Mouse (Mus musculus): ENCODE results near the gene Adprhl1. TPM values are rescaled to one million over a fixed set of nuclear protein-coding genes. Genes with fewer than 3 reads are reported as not detected.
A peak's percentile ranks its signal among the peaks of the same experiment; 100 is the strongest.

The Adprhl1 gene
- 0.64 and 1.0 TPM in 2 replicates for polyA plus RNA-seq (2014; fragmentation: Nextera tagmentation; extraction: Ambion mirVana)

GRCm38 (mm10) chr8:13254019-13254418 is at the start of gene Adprhl1:
Gene Adprhl1 (minus strand): TSS chr8:13254162.
- Histone ChIP-seq H3K9me3 (ENCODE audit: control insufficient read depth, low read length) (no peaks in the 10 kb centered on the region), H3K4me1 (ENCODE audit: control insufficient read depth, insufficient read depth, low read length) (no peaks in the 10 kb centered on the region), H3K9ac (replicated peaks; ENCODE audit: low read depth, low read length) (no peak within 1 kb of the TSS), H3K4me3 (ENCODE audit: low read depth, low read length) (no peak within 1 kb of the TSS), H3K4me2 (ENCODE audit: low read depth, low read length) (no peak within 1 kb of the TSS), H3K27me3 (ENCODE audit: control insufficient read depth, insufficient read depth, low read length) (no peaks in the 10 kb centered on the region), H3K36me3 (ENCODE audit: control insufficient read depth, insufficient read depth, low read length) (peaks cover 24% of the 10 kb centered on the region), H3K27ac (ENCODE audit: low read depth, low read length) (no peak within 1 kb of the TSS)
- peak; percentile 69; the same call in 1 of the 2 replicates for ATAC-seq (ENCODE audit: low read depth)
- WGBS = 36% methylated on average over 8 of the region's 8 CpGs

- no peak overlapping the region for H3K27ac ChIP-seq (ENCODE audit: low read depth, low read length)
- H3K4me3 ChIP-seq (ENCODE audit: low read depth, low read length) = no peak overlapping the region
- H3K9me3 ChIP-seq (ENCODE audit: control insufficient read depth, low read length) = no peaks in the 10 kb centered on the region
- no peak for ATAC-seq (ENCODE audit: low read depth)
- H3K27me3 ChIP-seq (ENCODE audit: control insufficient read depth, insufficient read depth, low read length) = no peaks in the 10 kb centered on the region
- no peak overlapping the region for H3K9ac ChIP-seq (replicated peaks; ENCODE audit: low read depth, low read length)
- H3K4me1 ChIP-seq (ENCODE audit: control insufficient read depth, insufficient read depth, low read length) = no peaks in the 10 kb centered on the region
- H3K4me2 ChIP-seq (ENCODE audit: low read depth, low read length) = no peak overlapping the region
- H3K36me3 ChIP-seq (ENCODE audit: control insufficient read depth, insufficient read depth, low read length) = peaks cover 48% of the 10 kb centered on the region
- 97% methylated on average over 7 of the region's 7 CpGs for WGBS
Observed at GRCm38 (mm10) chr8:13301036-13301435, 47.1 kb upstream of the Adprhl1 start.

GRCm38 (mm10) chr8:13299571-13299970 is 45.6 kb upstream of the Adprhl1 start:
- H3K27ac ChIP-seq (ENCODE audit: low read depth, low read length) = no peak overlapping the region
- H3K4me3 ChIP-seq (ENCODE audit: low read depth, low read length) = no peak overlapping the region
- no peaks in the 10 kb centered on the region for H3K27me3 ChIP-seq (ENCODE audit: control insufficient read depth, insufficient read depth, low read length)
- no peak overlapping the region for H3K9ac ChIP-seq (replicated peaks; ENCODE audit: low read depth, low read length)
- H3K4me1 ChIP-seq (ENCODE audit: control insufficient read depth, insufficient read depth, low read length) = no peaks in the 10 kb centered on the region
- H3K4me2 ChIP-seq (ENCODE audit: low read depth, low read length) = no peak overlapping the region
- H3K36me3 ChIP-seq (ENCODE audit: control insufficient read depth, insufficient read depth, low read length) = peaks cover 49% of the 10 kb centered on the region
- no peaks in the 10 kb centered on the region for H3K9me3 ChIP-seq (ENCODE audit: control insufficient read depth, low read length)
- ATAC-seq (ENCODE audit: low read depth) = no peak
- WGBS = 97% methylated on average over 8 of the region's 8 CpGs

- Histone ChIP-seq H3K27ac (ENCODE audit: low read depth, low read length) (no peak overlapping the region), H3K4me3 (ENCODE audit: low read depth, low read length) (no peak overlapping the region), H3K36me3 (ENCODE audit: control insufficient read depth, insufficient read depth, low read length) (peaks cover 36% of the 10 kb centered on the region), H3K9ac (replicated peaks; ENCODE audit: low read depth, low read length) (no peak overlapping the region), H3K27me3 (ENCODE audit: control insufficient read depth, insufficient read depth, low read length) (no peaks in the 10 kb centered on the region), H3K4me1 (ENCODE audit: control insufficient read depth, insufficient read depth, low read length) (peaks cover 1% of the 10 kb centered on the region), H3K4me2 (ENCODE audit: low read depth, low read length) (no peak overlapping the region), H3K9me3 (ENCODE audit: control insufficient read depth, low read length) (no peaks in the 10 kb centered on the region)
- WGBS = 96% methylated on average over 9 of the region's 9 CpGs
- no peak for ATAC-seq (ENCODE audit: low read depth)
Observed at GRCm38 (mm10) chr8:13293677-13294470, 39.9 kb upstream of the Adprhl1 start.

DNA sequence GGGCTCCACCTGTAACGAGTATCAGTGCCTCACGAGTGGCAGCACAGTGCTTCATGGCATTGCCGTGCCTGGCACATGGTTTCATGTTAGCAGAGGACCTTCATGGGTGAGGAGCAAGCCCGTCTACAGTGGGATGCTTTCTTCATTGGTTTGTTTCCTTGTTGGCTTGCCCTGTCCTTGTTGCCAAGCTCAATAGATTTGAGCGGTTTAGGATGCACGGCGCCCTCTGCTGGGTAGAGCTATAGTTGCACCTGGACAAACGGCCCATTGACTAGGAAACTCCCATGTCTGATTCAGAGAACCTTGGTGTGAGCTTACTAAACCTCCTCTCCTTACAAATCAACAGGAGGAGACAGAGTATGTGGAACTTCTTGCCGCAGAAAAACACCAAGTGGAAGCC is 38.4 kb upstream of the Adprhl1 start:
- Histone ChIP-seq H3K4me2 (ENCODE audit: low read depth, low read length) (no peak overlapping the region), H3K9ac (replicated peaks; ENCODE audit: low read depth, low read length) (no peak overlapping the region), H3K27me3 (ENCODE audit: control insufficient read depth, insufficient read depth, low read length) (no peaks in the 10 kb centered on the region), H3K4me1 (ENCODE audit: control insufficient read depth, insufficient read depth, low read length) (peaks cover 3% of the 10 kb centered on the region), H3K27ac (ENCODE audit: low read depth, low read length) (no peak overlapping the region), H3K9me3 (ENCODE audit: control insufficient read depth, low read length) (no peaks in the 10 kb centered on the region), H3K36me3 (ENCODE audit: control insufficient read depth, insufficient read depth, low read length) (peaks cover 34% of the 10 kb centered on the region), H3K4me3 (ENCODE audit: low read depth, low read length) (no peak overlapping the region)
- 35% methylated on average over 9 of the region's 9 CpGs for WGBS
- no peak for ATAC-seq (ENCODE audit: low read depth)

DNA sequence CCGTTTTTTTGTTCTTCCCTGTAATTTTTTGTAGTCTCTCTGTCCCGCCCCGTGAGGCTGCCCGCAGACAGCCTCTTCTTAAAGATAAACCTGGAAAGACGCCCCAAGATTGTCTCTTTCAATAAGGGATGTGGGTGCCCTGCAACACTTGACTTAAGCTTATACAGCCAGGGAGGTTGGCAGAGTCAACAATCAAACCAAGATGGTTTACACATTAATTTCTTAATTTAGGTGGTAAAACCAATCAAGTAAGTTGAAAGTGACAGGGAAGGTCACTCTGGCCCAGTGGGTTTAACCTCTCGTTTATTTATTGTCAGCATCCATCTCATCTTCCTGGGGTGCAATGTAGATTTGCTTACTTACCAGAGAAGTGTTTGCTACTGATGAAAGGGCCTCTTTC is 34.7 kb upstream of the Adprhl1 start:
- Histone ChIP-seq H3K4me3 (ENCODE audit: low read depth, low read length) (peak overlapping the region; percentile 91), H3K9me3 (ENCODE audit: control insufficient read depth, low read length) (no peaks in the 10 kb centered on the region), H3K4me1 (ENCODE audit: control insufficient read depth, insufficient read depth, low read length) (peaks cover 10% of the 10 kb centered on the region), H3K27me3 (ENCODE audit: control insufficient read depth, insufficient read depth, low read length) (no peaks in the 10 kb centered on the region), H3K4me2 (ENCODE audit: low read depth, low read length) (peak overlapping the region; percentile 70), H3K36me3 (ENCODE audit: control insufficient read depth, insufficient read depth, low read length) (peaks cover 7% of the 10 kb centered on the region), H3K9ac (replicated peaks; ENCODE audit: low read depth, low read length) (peak overlapping the region; percentile 54), H3K27ac (ENCODE audit: low read depth, low read length) (peak overlapping the region; percentile 81; the same call in 1 of the 2 replicates)
- 3% methylated on average over 6 of the region's 6 CpGs for WGBS
- no peak for ATAC-seq (ENCODE audit: low read depth)

GRCm38 (mm10) chr8:13287692-13288623 is 34.0 kb upstream of the Adprhl1 start, which contains the start of the genes Dcun1d2 and Tmco3:
Gene Dcun1d2 (minus strand): TSS chr8:13288131.
Gene Tmco3 (plus strand): TSS chr8:13288190.
- no peaks in the 10 kb centered on the region for H3K9me3 ChIP-seq (ENCODE audit: control insufficient read depth, low read length)
- peak within 1 kb of the TSS; percentile 91 for H3K4me3 ChIP-seq (ENCODE audit: low read depth, low read length)
- under 1% methylated on average over 79 of the region's 79 CpGs for WGBS
- peak; percentile 95 for ATAC-seq (ENCODE audit: low read depth)
- H3K27me3 ChIP-seq (ENCODE audit: control insufficient read depth, insufficient read depth, low read length) = no peaks in the 10 kb centered on the region
- H3K4me1 ChIP-seq (ENCODE audit: control insufficient read depth, insufficient read depth, low read length) = peaks cover 10% of the 10 kb centered on the region
- peak within 1 kb of the TSS; percentile 97 for H3K4me2 ChIP-seq (ENCODE audit: low read depth, low read length)
- H3K9ac ChIP-seq (replicated peaks; ENCODE audit: low read depth, low read length) = peak within 1 kb of the TSS; percentile 54
- peaks cover 4% of the 10 kb centered on the region; the same call in 1 of the 2 replicates for H3K36me3 ChIP-seq (ENCODE audit: control insufficient read depth, insufficient read depth, low read length)
- peak within 1 kb of the TSS; percentile 81 for H3K27ac ChIP-seq (ENCODE audit: low read depth, low read length)

DNA sequence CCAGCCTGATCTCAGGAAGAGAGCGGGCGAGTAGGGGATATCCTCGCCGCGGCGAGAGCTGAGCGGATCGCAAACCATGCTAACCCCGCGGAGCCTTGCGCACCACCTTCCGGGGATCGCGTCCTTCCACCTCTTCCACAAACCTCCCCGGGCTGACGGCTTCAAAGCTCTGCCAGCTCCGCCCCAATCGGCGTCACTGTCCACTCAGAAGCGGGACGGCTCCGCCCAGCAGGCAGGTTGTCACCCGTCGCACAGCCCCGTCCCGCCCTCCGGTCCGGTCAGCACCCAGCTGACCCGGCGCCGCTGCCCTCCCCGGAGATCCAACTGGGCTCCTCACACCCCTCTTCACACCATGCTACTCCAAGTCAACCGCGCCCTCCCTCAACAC is 33.3 kb upstream of the Adprhl1 start:
- Histone ChIP-seq H3K4me3 (ENCODE audit: low read depth, low read length) (peak overlapping the region; percentile 91), H3K4me2 (ENCODE audit: low read depth, low read length) (peak overlapping the region; percentile 97), H3K27ac (ENCODE audit: low read depth, low read length) (peak overlapping the region; percentile 81), H3K36me3 (ENCODE audit: control insufficient read depth, insufficient read depth, low read length) (peaks cover 4% of the 10 kb centered on the region; the same call in 1 of the 2 replicates), H3K27me3 (ENCODE audit: control insufficient read depth, insufficient read depth, low read length) (no peaks in the 10 kb centered on the region), H3K4me1 (ENCODE audit: control insufficient read depth, insufficient read depth, low read length) (peaks cover 10% of the 10 kb centered on the region), H3K9me3 (ENCODE audit: control insufficient read depth, low read length) (no peaks in the 10 kb centered on the region), H3K9ac (replicated peaks; ENCODE audit: low read depth, low read length) (peak overlapping the region; percentile 54)
- WGBS = 0% methylated on average over 34 of the region's 34 CpGs
- ATAC-seq (ENCODE audit: low read depth) = peak; percentile 78
